Mouse (Mus musculus) liver, adult 2 months (tissue): Measurements from ENCODE around the gene Taok1. TPM values are rescaled to one million over a fixed set of nuclear protein-coding genes. Genes with fewer than 3 reads are reported as not detected.

Experiments
- DNase-seq: peaks from one replicate; pipeline ENCODE4 v3.0.0-alpha.2; 2011; ENCODE audit warnings: low read depth, low spot score; ENCODE audit errors: extremely low read depth
- H3K27ac ChIP-seq: fragments of 200-500 bp; replicated peaks from 2 replicates; pipeline ENCODE4 v1.5.1; 2012; ENCODE audit warnings: low read depth, mild to moderate bottlenecking, control low read depth, inconsistent platforms, low read length; ENCODE audit not compliant: insufficient read depth
- H3K27me3 ChIP-seq: fragments of 200-500 bp; 2 replicates; pipeline ENCODE4 v1.6.1; 2012; ENCODE audit warnings: mild to moderate bottlenecking, moderate library complexity, low read length, inconsistent platforms; ENCODE audit not compliant: control insufficient read depth, insufficient read depth
- H3K36me3 ChIP-seq: fragments of 200-500 bp; 2 replicates; pipeline ENCODE4 v1.6.1; 2012; ENCODE audit warnings: low read length, inconsistent platforms; ENCODE audit not compliant: control insufficient read depth, insufficient read depth
- H3K4me1 ChIP-seq: fragments of 200-500 bp; 2 replicates; pipeline ENCODE4 v1.6.1; 2011; ENCODE audit warnings: low read length; ENCODE audit not compliant: control insufficient read depth, insufficient read depth
- H3K4me3 ChIP-seq: fragments of 200-500 bp; 2 replicates; pipeline ENCODE4 v1.5.1; 2011; ENCODE audit warnings: low read depth, mild to moderate bottlenecking, control low read depth, low read length, moderate library complexity; ENCODE audit not compliant: insufficient read depth
- H3K79me2 ChIP-seq: fragments of 200-500 bp; 2 replicates; pipeline ENCODE4 v1.6.1; 2012; ENCODE audit warnings: inconsistent platforms, mild to moderate bottlenecking, low read length, moderate library complexity; ENCODE audit not compliant: control insufficient read depth, insufficient read depth
- H3K9ac ChIP-seq: fragments of 200-500 bp; 2 replicates; pipeline ENCODE4 v1.6.1; 2012; ENCODE audit warnings: low read depth, mild to moderate bottlenecking, control low read depth, inconsistent platforms, low read length
- CTCF ChIP-seq: fragments of 200-500 bp; IDR thresholded peaks from 2 replicates; pipeline ENCODE4 v1.5.1; 2011; ENCODE audit warnings: low read depth, low read length, control low read depth
- POLR2A ChIP-seq: fragments of 200-500 bp; IDR thresholded peaks from 2 replicates; pipeline ENCODE4 v1.6.1; 2011; ENCODE audit warnings: low read length, control low read depth; ENCODE audit not compliant: insufficient read depth; ENCODE audit errors: extremely low read depth
- WGBS: fragments of 180-500 bp; shearing (Covaris S2); methylation state at CpG from one replicate; pipeline ENCODE4 v1.1.7; 2018; 5-methylcytosine and 5-hydroxymethylcytosine counted together
- polyA plus RNA-seq: library from polyadenylated mRNA; depleted of rRNA; stranded (reverse); fragments of >200 nt; gene quantifications from 2 replicates; pipeline ENCODE4 v1.2.3, GENCODE M21; 2012; rRNA removed
- total RNA-seq: library from RNA; depleted of rRNA; stranded (reverse); fragments of >200 nt; gene quantifications from 2 replicates; pipeline ENCODE4 v1.2.3, GENCODE M21; 2014; rRNA removed

The Taok1 gene
- total and polyA plus RNA-seq, 2 experiments: 2.5 to 24.6 TPM

GRCm38 (mm10) chr11:77485229-77485628 is 122.4 kb downstream of the Taok1 start:
- no peaks in the 10 kb centered on the region for H3K36me3 ChIP-seq
- DNase-seq: no peak
- H3K27me3 ChIP-seq: no peaks in the 10 kb centered on the region
- peaks cover 4% of the 10 kb centered on the region; the same call in 1 of the 2 replicates for H3K4me1 ChIP-seq
- no peak overlapping the region for H3K4me3 ChIP-seq
- H3K79me2 ChIP-seq: 0 out of 2 replicates have a peak, but pooled peaks cover 5% of the 10 kb centered on the region
- TF ChIP-seq POLR2A (no peak), CTCF (no peak)
- WGBS: 89% methylated on average over 6 of the region's 6 CpGs
- no peak overlapping the region for H3K9ac ChIP-seq
- H3K27ac ChIP-seq: no peak overlapping the region

DNA sequence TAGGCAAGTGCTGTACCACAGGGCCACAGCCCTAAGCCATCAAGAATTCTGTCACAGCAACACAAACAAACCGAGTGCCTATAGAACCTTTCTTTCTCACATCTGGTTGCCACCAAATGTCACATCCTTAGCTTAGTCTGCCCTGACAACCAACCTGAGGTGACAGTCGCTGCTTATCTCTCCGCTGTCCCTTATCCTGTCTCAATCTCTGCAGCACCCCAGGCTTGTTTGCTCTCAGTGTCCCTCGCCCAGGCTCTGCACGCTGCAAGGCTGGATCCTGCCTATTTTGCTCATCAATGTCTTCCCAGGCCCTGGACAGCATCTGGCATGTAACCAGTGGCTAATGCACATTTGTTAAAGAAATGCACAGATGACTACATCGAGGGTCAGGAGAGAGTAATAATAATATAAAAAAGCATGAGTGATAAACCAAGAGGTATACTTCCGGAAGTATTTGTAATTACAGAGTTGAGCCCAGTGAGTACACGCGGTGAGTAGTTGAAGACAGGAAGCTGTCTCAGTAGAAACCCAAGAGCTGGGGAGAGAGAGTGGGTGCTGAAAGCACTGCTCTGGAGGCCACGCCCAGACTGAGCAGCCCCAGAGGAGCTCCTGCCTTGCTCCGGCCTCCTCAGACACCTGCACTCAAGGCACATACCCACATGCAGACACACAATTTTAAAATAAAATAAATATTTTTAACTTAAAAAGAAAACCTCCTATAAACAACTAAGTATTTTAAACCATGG is 123.9 kb downstream of the Taok1 start:
- H3K36me3 ChIP-seq: no peaks in the 10 kb centered on the region
- no peak overlapping the region for H3K4me3 ChIP-seq
- 66% methylated on average over 11 of the region's 11 CpGs for WGBS
- DNase-seq: no peak
- H3K27ac ChIP-seq: no peak overlapping the region
- 0 out of 2 replicates have a peak, but pooled peaks cover 5% of the 10 kb centered on the region for H3K79me2 ChIP-seq
- no peaks in the 10 kb centered on the region for H3K4me1 ChIP-seq
- no peaks in the 10 kb centered on the region for H3K27me3 ChIP-seq
- TF ChIP-seq POLR2A (no peak), CTCF (no peak)
- no peak overlapping the region for H3K9ac ChIP-seq

DNA sequence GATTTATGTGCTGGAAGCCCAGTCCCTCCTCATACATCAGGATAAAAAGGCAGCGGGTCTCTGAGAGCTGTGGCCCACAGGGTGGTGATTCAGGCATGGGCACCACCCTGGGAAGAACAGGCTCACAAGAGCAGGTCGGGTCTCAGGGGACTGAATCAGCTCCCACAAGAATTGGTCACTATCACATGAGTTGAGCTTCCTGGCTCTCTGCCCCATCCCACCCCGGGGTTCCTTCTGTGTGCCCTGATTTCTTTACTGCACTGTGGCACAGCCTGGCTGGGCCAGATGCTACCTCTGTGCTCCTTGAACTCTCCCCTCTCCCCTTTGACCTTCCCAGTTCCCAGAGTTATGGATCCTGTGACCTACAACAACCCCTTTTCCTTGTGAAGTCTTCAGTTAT is 124.6 kb downstream of the Taok1 start:
- 0 out of 2 replicates have a peak, but pooled peaks cover 5% of the 10 kb centered on the region for H3K79me2 ChIP-seq
- H3K36me3 ChIP-seq: no peaks in the 10 kb centered on the region
- no peaks in the 10 kb centered on the region for H3K4me1 ChIP-seq
- no peaks in the 10 kb centered on the region for H3K27me3 ChIP-seq
- no peak overlapping the region for H3K9ac ChIP-seq
- DNase-seq: no peak
- H3K4me3 ChIP-seq: no peak overlapping the region
- WGBS: 73% methylated on average over 3 of the region's 3 CpGs
- no peak overlapping the region for H3K27ac ChIP-seq
- TF ChIP-seq POLR2A (no peak), CTCF (no peak)

Other genes with a start within 250 kb of the Taok1 start
- gene Coro6, start 145.4 kb downstream of the Taok1 start, total RNA-seq: 0.07 and 0.09 TPM in 2 replicates
- gene Coro6, start 145.4 kb downstream of the Taok1 start, polyA plus RNA-seq: 0.16 and 0.19 TPM in 2 replicates
- 0.37 and 0.67 TPM in 2 replicates for gene Ankrd13b, start 118.1 kb downstream of the Taok1 start, total RNA-seq
- gene Ankrd13b, start 118.1 kb downstream of the Taok1 start, polyA plus RNA-seq: 4.8 and 8.0 TPM in 2 replicates
- 2.8 and 4.4 TPM in 2 replicates for gene Git1, start 114.3 kb downstream of the Taok1 start, total RNA-seq
- 8.9 and 11.2 TPM in 2 replicates for gene Git1, start 114.3 kb downstream of the Taok1 start, polyA plus RNA-seq
- gene Abhd15, start 92.7 kb downstream of the Taok1 start, total RNA-seq: 43.0 and 44.8 TPM in 2 replicates
- gene Abhd15, start 92.7 kb downstream of the Taok1 start, polyA plus RNA-seq: 32.7 and 55.6 TPM in 2 replicates
- 1.5 and 1.6 TPM in 2 replicates for gene Trp53i13, start 91.8 kb downstream of the Taok1 start, total RNA-seq
- 5.8 and 6.2 TPM in 2 replicates for gene Trp53i13, start 91.8 kb downstream of the Taok1 start, polyA plus RNA-seq
- not detected in 2 replicates for gene Gm10392, start 88.6 kb downstream of the Taok1 start, total RNA-seq
- not detected in 2 replicates for gene Gm10392, start 88.6 kb downstream of the Taok1 start, polyA plus RNA-seq
- 21.7 and 25.0 TPM in 2 replicates for gene Nufip2, start 78.3 kb upstream of the Taok1 start, total RNA-seq
- 5.4 and 8.3 TPM in 2 replicates for gene Nufip2, start 78.3 kb upstream of the Taok1 start, polyA plus RNA-seq
- not detected in 2 replicates for gene Cryba1, start 117.5 kb upstream of the Taok1 start, total RNA-seq
- gene Cryba1, start 117.5 kb upstream of the Taok1 start, polyA plus RNA-seq: not detected in 2 replicates
- 28.6 and 33.7 TPM in 2 replicates for gene Myo18a, start 155.4 kb upstream of the Taok1 start, total RNA-seq
- gene Myo18a, start 155.4 kb upstream of the Taok1 start, polyA plus RNA-seq: 33.8 and 42.0 TPM in 2 replicates
- gene Gm10277, start 179.9 kb upstream of the Taok1 start, total RNA-seq: not detected in 2 replicates
- not detected in 2 replicates for gene Gm10277, start 179.9 kb upstream of the Taok1 start, polyA plus RNA-seq